Mouse (Mus musculus): ENCODE data around the gene Wdr86. TPM values are rescaled to one million over a fixed set of nuclear protein-coding genes. Genes with fewer than 3 reads are reported as not detected.
"Not testable (repeated sequence)": the region's sequence is repeated elsewhere in the genome, so short reads cannot be mapped to it uniquely, and the experiment has no call there.

Gene Wdr86
- polyA plus RNA-seq (2015; fragmentation: Nextera tagmentation; extraction: Ambion mirVana), result 16.8 and 18.4 TPM in 2 replicates

GRCm38 (mm10) chr5:24730488-24730871 is at the start of gene Wdr86:
Gene Wdr86, minus strand, starts transcription at chr5:24730727.
- peak within 1 kb of the TSS; percentile 65 for H3K9ac ChIP-seq
- H3K4me1 ChIP-seq, result peaks cover 42% of the 10 kb centered on the region
- H3K4me3 ChIP-seq, result peak within 1 kb of the TSS; percentile 59
- H3K36me3 ChIP-seq, result no peaks in the 10 kb centered on the region
- peak within 1 kb of the TSS; percentile 93 for H3K4me2 ChIP-seq
- 0 out of 2 replicates have a peak, but pooled peaks have one; percentile 4 for ATAC-seq (ENCODE audit: insufficient number of reproducible peaks, low FRiP score, low TSS enrichment, low read depth)
- H3K27me3 ChIP-seq, result no peaks in the 10 kb centered on the region
- H3K27ac ChIP-seq, result peak within 1 kb of the TSS; percentile 72
- under 1% methylated on average over 23 of the region's 23 CpGs for whole genome bisulfite sequencing
- H3K9me3 ChIP-seq, result no peaks in the 10 kb centered on the region

- WGBS, result 42% methylated on average over 15 of the region's 15 CpGs
- Histone ChIP-seq H3K9me3 (no peaks in the 10 kb centered on the region), H3K36me3 (no peaks in the 10 kb centered on the region), H3K4me1 (peaks cover 7% of the 10 kb centered on the region; the same call in 1 of the 2 replicates), H3K9ac (no peak overlapping the region), H3K27me3 (0 out of 2 replicates have a peak, but pooled peaks cover 5% of the 10 kb centered on the region), H3K4me3 (no peak overlapping the region), H3K27ac (no peak overlapping the region), H3K4me2 (no peak overlapping the region)
- ATAC-seq (ENCODE audit: insufficient number of reproducible peaks, low FRiP score, low TSS enrichment, low read depth), result no peak
Observed at GRCm38 (mm10) chr5:24779881-24780512, 49.5 kb upstream of the Wdr86 start.

DNA sequence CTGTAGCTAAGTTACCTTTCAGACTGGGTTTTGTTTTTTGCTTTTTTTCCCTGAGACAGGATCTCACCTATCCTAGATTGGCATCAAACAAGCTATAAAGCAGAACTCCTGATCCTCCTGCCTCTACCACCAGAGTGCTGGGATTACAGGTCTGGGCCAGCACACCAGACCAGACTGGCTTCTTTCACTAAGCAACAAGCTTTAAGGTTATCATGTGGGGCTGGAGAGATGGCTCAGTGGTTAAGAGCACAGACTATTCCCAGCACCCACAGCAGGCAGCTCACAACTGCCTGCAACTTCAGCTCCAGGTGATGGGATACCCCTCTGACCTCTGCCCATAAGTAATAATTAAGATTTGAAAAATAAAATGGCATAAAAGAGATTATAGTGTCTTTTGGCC is 48.8 kb upstream of the Wdr86 start:
- Histone ChIP-seq H3K36me3 (no peaks in the 10 kb centered on the region), H3K4me1 (peaks cover 7% of the 10 kb centered on the region; the same call in 1 of the 2 replicates), H3K4me2 (no peak overlapping the region), H3K4me3 (no peak overlapping the region), H3K9ac (no peak overlapping the region), H3K27me3 (0 out of 2 replicates have a peak, but pooled peaks cover 5% of the 10 kb centered on the region), H3K9me3 (no peaks in the 10 kb centered on the region), H3K27ac (no peak overlapping the region)
- no peak for ATAC-seq (ENCODE audit: insufficient number of reproducible peaks, low FRiP score, low TSS enrichment, low read depth)

- Histone ChIP-seq H3K36me3 (no peaks in the 10 kb centered on the region), H3K4me3 (no peak overlapping the region), H3K9ac (no peak overlapping the region), H3K9me3 (no peaks in the 10 kb centered on the region), H3K27me3 (0 out of 2 replicates have a peak, but pooled peaks cover 5% of the 10 kb centered on the region), H3K27ac (no peak overlapping the region), H3K4me1 (peaks cover 7% of the 10 kb centered on the region; the same call in 1 of the 2 replicates), H3K4me2 (peak overlapping the region; percentile 5; the same call in 1 of the 2 replicates)
- no peak for ATAC-seq (ENCODE audit: insufficient number of reproducible peaks, low FRiP score, low TSS enrichment, low read depth)
- WGBS, result 56% methylated on average over 13 of the region's 13 CpGs
Observed at GRCm38 (mm10) chr5:24778843-24779140, 48.3 kb upstream of the Wdr86 start.

DNA sequence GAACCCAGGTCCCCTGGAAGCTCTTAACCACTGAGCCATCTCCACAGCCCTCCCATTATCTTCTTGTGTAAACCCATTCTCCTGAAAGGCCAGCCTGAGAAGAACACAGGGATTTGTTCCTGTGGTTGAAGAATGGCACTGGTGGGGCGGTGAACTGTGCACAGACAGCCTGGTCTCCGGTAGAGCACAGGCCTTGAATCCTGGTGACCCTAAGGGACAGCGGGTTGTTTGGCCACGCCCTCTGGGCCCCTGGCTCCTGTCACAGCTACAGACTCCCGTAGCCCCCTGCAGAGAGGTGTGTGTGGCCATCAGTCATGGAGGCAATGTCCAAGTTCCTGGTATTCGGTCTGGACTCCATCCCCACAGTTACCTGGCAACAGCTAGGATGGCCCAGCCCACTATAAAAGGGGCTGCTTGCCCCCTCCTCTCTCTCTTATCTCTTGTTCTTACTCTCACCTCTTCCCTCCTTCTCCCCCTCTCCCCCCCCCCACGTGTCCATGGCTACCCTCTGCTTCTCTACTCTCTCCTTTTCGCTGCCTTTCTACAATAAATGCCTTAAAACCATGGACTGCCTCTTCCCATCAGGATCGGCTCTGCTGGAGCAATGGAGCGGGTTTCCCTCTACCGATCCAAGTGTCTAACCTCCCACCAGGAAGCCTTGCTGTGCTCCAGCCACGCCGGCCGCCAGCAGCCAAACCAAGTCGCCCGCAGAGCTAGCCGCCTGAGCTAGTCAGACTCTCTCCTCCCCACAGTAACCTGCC is 47.7 kb upstream of the Wdr86 start:
- WGBS, result 35% methylated on average over 17 of the region's 17 CpGs
- Histone ChIP-seq H3K27ac (no peak overlapping the region), H3K36me3 (no peaks in the 10 kb centered on the region), H3K27me3 (0 out of 2 replicates have a peak, but pooled peaks cover 5% of the 10 kb centered on the region), H3K9ac (no peak overlapping the region), H3K4me1 (peaks cover 7% of the 10 kb centered on the region; the same call in 1 of the 2 replicates), H3K4me2 (peak overlapping the region; percentile 5; the same call in 1 of the 2 replicates), H3K9me3 (no peaks in the 10 kb centered on the region), H3K4me3 (no peak overlapping the region)
- ATAC-seq (ENCODE audit: insufficient number of reproducible peaks, low FRiP score, low TSS enrichment, low read depth), result no peak

- 59% methylated on average over 4 of the region's 4 CpGs for WGBS
- Histone ChIP-seq H3K27ac (no peak overlapping the region), H3K27me3 (0 out of 2 replicates have a peak, but pooled peaks cover 5% of the 10 kb centered on the region), H3K4me2 (no peak overlapping the region), H3K9me3 (no peaks in the 10 kb centered on the region), H3K4me1 (peaks cover 7% of the 10 kb centered on the region; the same call in 1 of the 2 replicates), H3K4me3 (no peak overlapping the region), H3K9ac (no peak overlapping the region), H3K36me3 (no peaks in the 10 kb centered on the region)
- no peak for ATAC-seq (ENCODE audit: insufficient number of reproducible peaks, low FRiP score, low TSS enrichment, low read depth)
Observed at GRCm38 (mm10) chr5:24776681-24777080, 46.2 kb upstream of the Wdr86 start.

DNA sequence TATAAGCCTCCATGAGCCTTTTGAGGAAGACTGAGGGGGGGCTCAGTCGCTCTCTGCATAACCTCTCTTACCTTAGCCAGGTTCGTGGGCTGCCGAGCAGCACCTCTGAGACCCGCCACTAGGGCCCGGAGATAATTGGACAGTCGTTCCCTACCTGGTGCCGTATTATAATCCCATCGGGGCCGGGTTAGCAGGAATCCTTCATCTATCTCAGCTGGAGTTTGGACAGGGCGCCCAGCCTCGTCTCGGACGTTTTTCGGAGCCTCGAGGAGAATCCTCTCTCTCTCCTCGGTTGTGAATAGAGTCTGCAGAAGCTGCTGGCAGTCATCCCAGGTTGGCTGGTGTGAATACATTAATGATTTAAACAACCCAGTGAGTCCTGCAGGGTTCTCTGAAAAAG is 44.0 kb upstream of the Wdr86 start:
- not testable (repeated sequence) for H3K27me3 ChIP-seq; H3K4me3 ChIP-seq; H3K4me1 ChIP-seq; ATAC-seq (ENCODE audit: insufficient number of reproducible peaks, low FRiP score, low TSS enrichment, low read depth); H3K4me2 ChIP-seq; H3K36me3 ChIP-seq; H3K9me3 ChIP-seq; H3K27ac ChIP-seq; H3K9ac ChIP-seq
- 90% methylated on average over 16 of the region's 16 CpGs for WGBS

GRCm38 (mm10) chr5:24757816-24758215 is 27.3 kb upstream of the Wdr86 start, which contains the start of gene Crygn:
Gene Crygn, minus strand, starts transcription at chr5:24758008.
- ATAC-seq (ENCODE audit: insufficient number of reproducible peaks, low FRiP score, low TSS enrichment, low read depth), result no peak
- no peaks in the 10 kb centered on the region for H3K36me3 ChIP-seq
- H3K27me3 ChIP-seq, result 0 out of 2 replicates have a peak, but pooled peaks cover 3% of the 10 kb centered on the region
- H3K9me3 ChIP-seq, result no peaks in the 10 kb centered on the region
- no peak within 1 kb of the TSS for H3K9ac ChIP-seq
- no peaks in the 10 kb centered on the region for H3K4me1 ChIP-seq
- WGBS, result 45% methylated on average over 18 of the region's 18 CpGs
- H3K4me3 ChIP-seq, result no peak within 1 kb of the TSS
- H3K4me2 ChIP-seq, result no peak within 1 kb of the TSS
- H3K27ac ChIP-seq, result no peak within 1 kb of the TSS

DNA sequence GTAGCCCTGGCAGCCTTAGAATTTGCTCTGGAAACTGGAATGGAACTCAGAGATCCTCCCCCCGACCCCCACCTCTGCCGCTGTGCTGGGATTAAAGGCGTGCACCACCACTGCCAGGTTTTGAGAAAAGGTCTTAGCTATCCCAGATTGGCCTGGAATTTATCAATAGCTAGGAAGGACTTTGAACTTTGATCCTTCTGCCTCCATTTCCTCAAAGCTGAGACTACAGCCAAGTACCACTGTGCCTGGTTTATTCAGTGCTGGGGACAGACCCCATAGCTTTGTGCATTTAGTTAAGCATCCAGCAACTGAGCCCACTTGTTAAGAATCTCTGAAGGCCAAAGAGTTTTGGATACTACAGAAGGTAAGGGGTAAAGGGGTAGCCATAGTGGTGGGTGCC is 26.4 kb upstream of the Wdr86 start:
- Histone ChIP-seq H3K4me2 (no peak overlapping the region), H3K9ac (no peak overlapping the region), H3K27me3 (0 out of 2 replicates have a peak, but pooled peaks cover 3% of the 10 kb centered on the region), H3K27ac (no peak overlapping the region), H3K9me3 (no peaks in the 10 kb centered on the region), H3K4me3 (no peak overlapping the region), H3K36me3 (no peaks in the 10 kb centered on the region), H3K4me1 (peaks cover 6% of the 10 kb centered on the region)
- 70% methylated on average over 3 of the region's 3 CpGs for WGBS
- no peak for ATAC-seq (ENCODE audit: insufficient number of reproducible peaks, low FRiP score, low TSS enrichment, low read depth)

DNA sequence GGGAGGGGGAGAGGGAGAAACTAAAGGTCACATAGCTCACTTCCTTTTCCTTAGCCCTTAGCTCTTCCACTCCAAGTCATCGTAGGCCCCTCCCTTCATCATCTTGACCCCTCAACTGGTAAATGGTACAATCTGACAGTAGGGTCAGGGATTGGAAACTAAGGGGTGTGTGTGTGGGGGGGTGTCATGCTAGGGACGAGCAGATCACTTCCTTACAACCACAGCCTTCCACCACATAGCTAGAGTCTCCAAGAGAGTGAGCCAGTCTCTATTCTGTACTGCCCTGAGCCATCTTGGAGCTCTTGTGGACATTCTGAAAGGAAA is 21.6 kb upstream of the Wdr86 start:
- Histone ChIP-seq H3K4me2 (peak overlapping the region; percentile 79), H3K9ac (no peak overlapping the region; the same call in 1 of the 2 replicates), H3K27me3 (no peaks in the 10 kb centered on the region), H3K36me3 (no peaks in the 10 kb centered on the region), H3K9me3 (no peaks in the 10 kb centered on the region), H3K4me3 (peak overlapping the region; percentile 54), H3K27ac (peak overlapping the region; percentile 96), H3K4me1 (peaks cover 31% of the 10 kb centered on the region)
- no peak for ATAC-seq (ENCODE audit: insufficient number of reproducible peaks, low FRiP score, low TSS enrichment, low read depth)
- WGBS, result 2% methylated on average over 2 of the region's 2 CpGs

DNA sequence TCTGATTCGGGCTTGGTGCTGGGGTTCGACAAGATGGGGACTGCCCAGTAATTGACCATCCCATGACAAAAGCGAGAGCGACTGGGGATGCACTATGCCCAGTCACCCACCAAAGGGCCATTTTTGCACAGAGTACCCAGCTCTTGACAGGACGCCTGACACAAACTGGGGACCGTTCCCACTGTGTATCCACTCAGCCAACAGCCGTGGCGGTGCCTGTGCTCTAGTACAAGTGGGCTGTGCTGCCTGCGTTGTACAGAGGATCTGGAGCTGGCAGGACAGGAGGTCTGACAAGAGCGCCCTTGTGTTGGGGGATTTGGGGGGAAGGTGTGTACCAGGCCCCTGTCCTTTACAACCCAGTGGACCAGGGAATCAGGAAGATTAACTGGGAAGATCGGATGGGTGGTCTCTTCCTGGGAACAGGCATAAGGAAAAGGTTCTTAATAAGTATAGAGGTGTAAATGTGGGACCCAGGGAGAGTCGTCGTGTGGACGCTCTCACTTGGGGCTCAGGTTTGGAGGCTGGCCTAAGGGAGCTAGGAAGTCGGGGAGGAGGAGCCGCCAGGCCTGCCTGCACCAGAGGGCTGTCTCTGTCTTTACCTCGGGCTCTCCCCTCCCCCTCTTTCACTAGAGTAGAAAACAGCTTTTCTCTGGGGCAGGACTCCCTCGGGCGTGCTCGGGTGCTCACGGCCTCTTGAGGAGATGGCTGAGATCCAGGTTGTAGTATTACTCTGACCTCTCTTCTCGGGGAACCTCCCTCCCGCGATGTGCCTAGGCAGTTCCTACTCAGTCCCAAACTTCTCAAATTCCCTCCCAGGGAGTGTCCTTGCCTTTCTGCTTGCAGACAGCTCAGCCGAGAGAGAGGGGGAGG is 21.0 kb upstream of the Wdr86 start:
- Histone ChIP-seq H3K4me3 (peak overlapping the region; percentile 54), H3K27me3 (no peaks in the 10 kb centered on the region), H3K4me1 (peaks cover 33% of the 10 kb centered on the region), H3K36me3 (no peaks in the 10 kb centered on the region), H3K4me2 (peak overlapping the region; percentile 79), H3K27ac (peak overlapping the region; percentile 96), H3K9me3 (no peaks in the 10 kb centered on the region), H3K9ac (peak overlapping the region; percentile 70)
- peak; percentile 55 for ATAC-seq (ENCODE audit: insufficient number of reproducible peaks, low FRiP score, low TSS enrichment, low read depth)
- 2% methylated on average over 25 of the region's 25 CpGs for WGBS
